Mouse (Mus musculus) stomach, embryonic 14.5 days (tissue): ENCODE measurements at regions not wholly inside any gene's neighbourhood (a gene's known extent, or its start where the extent isn't known, plus 50 kb on each side); places are given as distances from the start of the nearest gene placed in this dataset.

Experiments used
- ATAC-seq: fragments of 200-750 bp; cut with Nextera tagmentation; 2 replicates; pipeline ENCODE4 v1.8.0; 2017; ENCODE audit warnings: low read depth, moderate TSS enrichment; ENCODE audit not compliant: insufficient number of reproducible peaks, insufficient read depth, low FRiP score
- H3K27ac ChIP-seq: fragments of 300-500 bp; sonication (generic); 2 replicates; pipeline ENCODE4 v1.5.1; 2014; ENCODE audit warnings: mild to moderate bottlenecking, low read length, moderate library complexity, mixed read lengths
- H3K27me3 ChIP-seq: fragments of 300-500 bp; sonication (generic); 2 replicates; pipeline ENCODE4 v1.6.1; 2014; ENCODE audit warnings: low read length, control low read depth, mixed read lengths; ENCODE audit not compliant: control insufficient read depth, insufficient read depth
- H3K36me3 ChIP-seq: fragments of 300-500 bp; sonication (generic); 2 replicates; pipeline ENCODE4 v1.6.1; 2014; ENCODE audit warnings: mild to moderate bottlenecking, control low read depth, low read length, moderate library complexity, mixed read lengths; ENCODE audit not compliant: control insufficient read depth, insufficient read depth
- H3K4me1 ChIP-seq: fragments of 300-500 bp; sonication (generic); 2 replicates; pipeline ENCODE4 v1.6.1; 2014; ENCODE audit warnings: low read length, control low read depth, mixed read lengths; ENCODE audit not compliant: control insufficient read depth, insufficient read depth
- H3K4me2 ChIP-seq: fragments of 300-500 bp; sonication (generic); replicated peaks from 2 replicates; pipeline ENCODE4 v1.6.1; 2014; ENCODE audit warnings: low read depth, low read length, control low read depth
- H3K4me3 ChIP-seq: fragments of 300-500 bp; sonication (generic); 2 replicates; pipeline ENCODE4 v1.5.1; 2014; ENCODE audit warnings: low read depth, low read length, control low read depth
- H3K9ac ChIP-seq: fragments of 300-500 bp; sonication (generic); replicated peaks from 2 replicates; pipeline ENCODE4 v1.6.1; 2014; ENCODE audit warnings: low read depth, mild to moderate bottlenecking, control low read depth, low read length, moderate library complexity, mixed read lengths
- H3K9me3 ChIP-seq: fragments of 300-500 bp; sonication (generic); 2 replicates; pipeline ENCODE4 v1.6.1; 2016; ENCODE audit warnings: low read depth, low read length, control low read depth; ENCODE audit not compliant: control insufficient read depth
- WGBS: fragments of 180-500 bp; shearing (Covaris S2); extraction: QIAGEN DNeasy Blood & Tissue Kit; methylation state at CpG from one replicate; pipeline ENCODE4 v1.1.7; 2014; 5-methylcytosine and 5-hydroxymethylcytosine counted together

DNA sequence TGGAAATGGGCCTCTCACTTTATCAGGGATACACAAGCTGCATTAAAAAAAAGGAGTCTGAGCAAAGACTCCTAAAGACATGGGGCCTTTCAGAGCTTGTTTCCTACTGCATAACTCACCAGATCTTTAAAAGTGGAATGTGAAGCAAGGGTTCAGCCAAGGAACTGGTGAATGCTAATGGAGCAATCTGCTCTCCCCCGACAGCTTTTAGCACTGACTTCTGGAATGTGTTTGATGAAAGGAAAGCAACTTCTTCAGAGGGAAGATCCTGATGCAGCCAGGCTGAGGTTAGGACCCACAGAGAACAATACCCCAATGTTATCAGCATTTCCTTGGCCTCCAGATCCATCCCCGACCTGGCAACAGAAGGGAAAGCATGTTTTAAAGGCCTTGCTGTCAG lies 154.4 kb upstream of the Bmp2 start:
- no peak for ATAC-seq
- no peaks in the 10 kb centered on the region for H3K36me3 ChIP-seq
- WGBS = 14% methylated on average over 2 of the region's 2 CpGs

DNA sequence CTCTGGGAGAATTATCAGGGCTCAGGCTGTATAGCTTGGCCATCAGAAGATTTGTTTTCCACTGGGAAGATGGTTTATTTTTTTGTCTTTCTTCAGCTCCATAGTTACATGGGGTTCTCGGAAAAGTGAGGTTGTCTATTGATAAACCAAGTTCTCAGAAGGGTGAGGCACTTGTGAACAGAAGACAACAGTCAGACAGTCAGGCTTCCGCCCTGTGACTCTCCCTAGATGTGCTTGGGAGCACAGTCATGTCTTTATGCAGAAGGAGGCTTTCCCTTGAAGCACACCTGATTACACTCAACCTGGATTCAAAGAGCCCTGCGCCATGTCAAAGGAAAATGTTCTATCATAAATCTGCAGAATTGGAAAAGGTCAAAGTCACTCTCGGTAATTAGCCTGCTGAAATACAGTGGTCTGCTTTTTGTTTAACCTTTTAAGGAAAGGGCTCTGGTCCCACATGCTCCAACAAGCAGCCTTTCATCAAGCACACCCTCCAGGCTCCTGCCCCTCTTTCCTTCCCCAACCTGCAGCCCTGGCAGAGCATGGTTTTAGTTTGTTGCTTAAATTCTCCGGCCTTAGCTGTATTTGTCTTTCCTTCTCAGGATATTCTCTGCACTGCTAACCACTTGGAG lies 152.8 kb upstream of the Bmp2 start:
- Histone ChIP-seq H3K4me2 (no peak overlapping the region), H3K4me3 (no peak overlapping the region), H3K36me3 (no peaks in the 10 kb centered on the region), H3K9me3 (no peaks in the 10 kb centered on the region), H3K9ac (no peak overlapping the region), H3K27ac (no peak overlapping the region), H3K4me1 (no peaks in the 10 kb centered on the region), H3K27me3 (no peaks in the 10 kb centered on the region)
- 51% methylated on average over 5 of the region's 5 CpGs for WGBS
- no peak for ATAC-seq

More for the DNA sequence above, 154.4 kb upstream of the Bmp2 start:
- no peaks in the 10 kb centered on the region for H3K4me1 ChIP-seq
- H3K4me3 ChIP-seq = no peak overlapping the region
- H3K27ac ChIP-seq = no peak overlapping the region
- H3K4me2 ChIP-seq = no peak overlapping the region
- no peak overlapping the region for H3K9ac ChIP-seq
- no peaks in the 10 kb centered on the region for H3K9me3 ChIP-seq
- no peaks in the 10 kb centered on the region for H3K27me3 ChIP-seq

DNA sequence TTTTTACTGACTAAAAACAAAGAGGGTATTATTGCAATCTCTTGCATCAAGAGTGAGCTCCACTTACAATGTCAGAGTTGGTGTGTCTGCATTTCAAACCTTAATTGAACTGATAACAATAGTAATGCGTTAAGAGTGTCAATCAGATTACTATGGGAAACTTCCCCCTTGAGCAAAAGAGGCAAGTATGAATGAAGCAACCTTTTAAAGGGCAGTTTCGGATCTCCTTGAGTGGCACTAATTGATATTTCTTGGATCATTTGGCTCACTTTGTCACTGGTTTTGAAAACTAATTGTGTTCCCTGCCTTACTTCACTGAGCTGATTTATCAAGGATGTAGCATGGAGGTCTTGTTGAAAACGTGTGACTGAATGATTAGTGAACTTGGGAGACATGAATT lies 151.0 kb upstream of the Bmp2 start:
- no peaks in the 10 kb centered on the region for H3K27me3 ChIP-seq
- H3K4me1 ChIP-seq = no peaks in the 10 kb centered on the region
- no peak overlapping the region for H3K9ac ChIP-seq
- 56% methylated on average over 3 of the region's 3 CpGs for WGBS
- H3K27ac ChIP-seq = no peak overlapping the region
- no peak overlapping the region for H3K4me3 ChIP-seq
- H3K4me2 ChIP-seq = no peak overlapping the region
- no peaks in the 10 kb centered on the region for H3K36me3 ChIP-seq
- no peaks in the 10 kb centered on the region for H3K9me3 ChIP-seq
- no peak for ATAC-seq

DNA sequence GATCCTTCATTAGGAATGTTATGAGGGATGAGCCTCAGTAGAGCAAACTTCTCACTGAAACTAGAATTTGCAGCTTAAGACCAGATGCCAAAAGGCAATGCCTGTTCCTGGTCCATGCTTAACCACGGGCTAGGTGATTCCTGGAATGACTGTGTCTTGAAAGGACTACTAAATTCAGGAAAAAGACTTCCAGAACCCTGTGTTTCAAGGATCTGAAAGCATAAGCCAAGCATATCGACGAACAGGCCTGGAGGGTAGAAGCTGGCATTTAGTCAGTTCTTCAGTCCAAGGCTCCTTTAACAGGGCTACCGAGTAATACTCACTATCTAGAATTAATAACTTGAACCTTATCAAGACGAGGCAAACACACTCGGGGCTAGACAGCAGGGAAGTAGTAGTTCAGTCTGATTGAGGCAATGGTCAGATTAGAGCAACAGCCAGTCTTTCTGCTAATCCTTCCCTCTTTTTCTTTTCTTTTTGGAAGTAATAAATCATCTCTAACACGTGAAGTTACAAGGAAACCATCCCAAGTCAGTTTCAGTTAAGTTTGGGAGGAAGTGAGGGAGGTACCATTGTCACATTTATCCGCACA lies 134.9 kb upstream of the Bmp2 start:
- Histone ChIP-seq H3K27me3 (no peaks in the 10 kb centered on the region), H3K36me3 (no peaks in the 10 kb centered on the region), H3K9ac (no peak overlapping the region), H3K9me3 (no peaks in the 10 kb centered on the region), H3K4me1 (no peaks in the 10 kb centered on the region), H3K4me2 (no peak overlapping the region), H3K27ac (no peak overlapping the region), H3K4me3 (no peak overlapping the region)
- 66% methylated on average over 8 of the region's 8 CpGs for WGBS
- no peak for ATAC-seq

GRCm38 (mm10) chr2:133419686-133420303 lies 132.2 kb upstream of the Bmp2 start:
- Histone ChIP-seq H3K27ac (no peak overlapping the region), H3K36me3 (no peaks in the 10 kb centered on the region), H3K4me1 (no peaks in the 10 kb centered on the region), H3K9ac (no peak overlapping the region), H3K4me3 (no peak overlapping the region), H3K9me3 (no peaks in the 10 kb centered on the region), H3K27me3 (no peaks in the 10 kb centered on the region), H3K4me2 (no peak overlapping the region)
- WGBS = 73% methylated on average over 6 of the region's 6 CpGs
- peak; percentile 74 for ATAC-seq

GRCm38 (mm10) chr2:133425538-133425937 lies 126.4 kb upstream of the Bmp2 start:
- WGBS = 65% methylated on average over 5 of the region's 5 CpGs
- H3K9me3 ChIP-seq = no peaks in the 10 kb centered on the region
- H3K4me3 ChIP-seq = no peak overlapping the region
- no peak overlapping the region for H3K4me2 ChIP-seq
- no peak overlapping the region for H3K9ac ChIP-seq
- no peaks in the 10 kb centered on the region for H3K4me1 ChIP-seq
- no peak overlapping the region for H3K27ac ChIP-seq
- no peaks in the 10 kb centered on the region for H3K36me3 ChIP-seq
- H3K27me3 ChIP-seq = no peaks in the 10 kb centered on the region
- ATAC-seq = no peak

DNA sequence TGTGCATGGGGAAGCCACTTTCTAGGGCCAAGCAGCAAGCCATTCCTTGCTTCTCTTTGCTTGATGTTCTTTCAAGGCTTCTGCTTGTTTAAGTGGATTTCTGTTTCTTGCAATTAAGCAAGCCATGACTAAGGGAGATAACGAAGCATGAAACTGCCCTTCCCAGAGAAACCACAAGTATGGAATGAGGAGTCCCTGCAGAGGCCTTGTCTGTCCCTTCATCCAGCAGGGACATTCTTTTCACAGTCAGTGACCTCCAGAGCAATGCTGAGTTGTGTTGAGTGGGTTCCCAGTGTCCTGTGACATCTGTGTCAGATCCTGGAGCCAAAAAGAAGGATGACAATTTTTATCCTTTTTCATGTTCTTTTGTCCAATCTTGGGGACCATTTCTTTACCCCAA lies 124.9 kb upstream of the Bmp2 start:
- no peak overlapping the region for H3K4me3 ChIP-seq
- no peak for ATAC-seq
- no peak overlapping the region for H3K27ac ChIP-seq
- H3K4me1 ChIP-seq = no peaks in the 10 kb centered on the region
- H3K4me2 ChIP-seq = no peak overlapping the region
- no peak overlapping the region for H3K9ac ChIP-seq
- WGBS = 83% methylated on average over 1 of the region's 1 CpGs
- H3K9me3 ChIP-seq = no peaks in the 10 kb centered on the region
- no peaks in the 10 kb centered on the region for H3K27me3 ChIP-seq
- no peaks in the 10 kb centered on the region for H3K36me3 ChIP-seq

DNA sequence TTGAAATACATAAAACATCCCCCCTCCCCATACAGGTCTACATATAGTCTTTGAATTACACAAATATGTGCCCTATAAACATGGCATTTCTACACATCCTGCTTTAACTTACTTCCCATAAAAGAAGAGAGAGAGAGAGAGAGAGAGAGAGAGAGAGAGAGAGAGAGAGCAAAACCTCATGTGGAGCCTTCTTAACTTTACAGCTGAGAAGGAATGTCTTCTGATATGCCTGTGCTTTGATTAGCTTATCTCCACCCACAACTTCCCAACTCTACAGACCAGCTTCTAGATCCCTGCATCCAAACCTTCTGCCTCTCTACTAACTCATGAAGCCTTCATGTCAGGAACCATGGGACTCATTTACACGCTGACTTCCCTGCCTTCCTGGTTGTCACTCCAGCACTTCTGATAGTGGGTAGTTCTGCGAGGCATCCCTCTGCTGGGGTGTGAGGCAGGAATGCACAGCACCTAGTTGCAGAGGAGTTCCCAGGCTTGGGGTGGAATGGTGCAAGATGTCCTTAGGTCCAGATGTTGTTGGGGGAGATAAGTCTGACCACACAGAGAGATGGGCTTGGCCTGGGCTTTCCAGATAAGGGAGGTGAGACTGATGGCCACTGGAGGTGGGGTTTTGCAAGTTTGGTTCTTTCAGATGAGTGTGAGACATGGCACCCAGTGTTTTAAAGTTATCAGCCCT lies 122.4 kb upstream of the Bmp2 start:
- ATAC-seq = no peak; the same call in 1 of the 2 replicates
- Histone ChIP-seq H3K9me3 (no peaks in the 10 kb centered on the region), H3K9ac (no peak overlapping the region), H3K27ac (no peak overlapping the region), H3K36me3 (no peaks in the 10 kb centered on the region), H3K4me3 (no peak overlapping the region), H3K4me2 (no peak overlapping the region), H3K27me3 (no peaks in the 10 kb centered on the region), H3K4me1 (no peaks in the 10 kb centered on the region)
- 47% methylated on average over 2 of the region's 2 CpGs for WGBS
